Mouse (Mus musculus): ENCODE measurements around the gene Gm9837.

Gene Gm9837

DNA sequence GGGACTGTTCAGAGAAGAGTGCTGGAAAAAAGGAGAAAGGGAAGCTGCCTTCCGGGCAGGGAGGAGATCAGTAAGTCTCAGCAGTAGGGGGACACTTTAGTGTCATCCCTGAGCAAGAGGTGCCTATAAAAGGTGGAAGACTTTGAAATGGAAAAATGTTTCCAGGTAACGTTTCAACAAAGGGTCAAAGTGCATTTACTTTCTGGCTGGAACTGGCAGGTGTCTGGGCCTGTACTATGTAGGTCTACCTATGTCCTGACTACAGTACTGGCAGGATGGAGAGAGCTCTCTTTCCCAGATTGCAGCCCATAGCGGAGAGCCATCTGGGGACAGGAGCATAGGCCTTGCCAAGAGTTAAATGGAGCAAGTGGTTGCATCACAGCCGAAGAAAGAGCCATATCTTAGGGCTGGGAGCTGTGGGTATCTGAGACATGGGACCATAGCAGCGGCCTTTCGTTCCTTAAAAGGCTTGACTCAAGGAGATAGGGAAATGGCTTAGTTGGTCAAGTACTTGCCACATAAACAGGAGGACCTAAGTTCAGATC, 44.5 kb downstream of the Gm9837 start:
- no peak for DNase-seq (ENCODE audit: low spot score)

DNA sequence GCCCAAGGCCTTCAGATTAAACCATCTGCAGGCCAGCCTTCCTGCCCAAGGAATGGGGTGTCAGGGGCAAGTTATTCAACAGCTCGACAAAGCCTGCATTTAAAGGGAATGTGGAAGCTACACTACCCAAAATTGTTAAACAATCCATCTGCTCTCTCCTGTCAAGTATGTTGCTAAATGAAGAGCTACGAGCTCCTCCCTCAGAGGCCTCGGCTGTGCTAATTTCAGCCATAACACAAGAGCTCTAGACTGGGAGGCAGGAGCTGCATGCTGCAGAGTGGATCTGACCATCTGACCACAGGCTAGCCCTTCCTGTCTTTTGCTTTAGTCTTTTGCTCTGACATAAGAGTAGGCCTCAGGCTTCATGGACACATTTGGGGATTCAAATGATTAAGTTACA, 45.0 kb downstream of the Gm9837 start:
- DNase-seq (ENCODE audit: low spot score): no peak

DNA sequence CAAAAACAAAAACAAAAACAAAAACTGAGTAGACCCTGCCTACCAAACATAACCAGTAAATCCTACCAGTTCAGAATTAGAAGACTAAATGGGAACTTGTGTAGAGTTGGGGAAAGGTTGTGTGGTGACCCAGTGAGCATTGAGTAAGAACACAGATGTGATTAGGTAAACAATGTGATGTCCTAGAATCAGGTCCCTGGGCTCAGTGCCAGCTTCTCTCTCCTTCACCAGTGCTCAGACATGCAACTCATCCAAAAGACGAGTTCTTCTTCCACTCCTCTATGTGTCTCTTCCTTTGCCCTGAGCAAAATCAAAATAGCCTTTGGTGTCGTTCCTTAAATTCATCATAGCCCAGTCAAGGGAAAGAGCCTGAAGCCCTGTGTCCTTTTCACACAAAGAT, 45.5 kb downstream of the Gm9837 start:
- DNase-seq (ENCODE audit: low spot score): no peak

DNA sequence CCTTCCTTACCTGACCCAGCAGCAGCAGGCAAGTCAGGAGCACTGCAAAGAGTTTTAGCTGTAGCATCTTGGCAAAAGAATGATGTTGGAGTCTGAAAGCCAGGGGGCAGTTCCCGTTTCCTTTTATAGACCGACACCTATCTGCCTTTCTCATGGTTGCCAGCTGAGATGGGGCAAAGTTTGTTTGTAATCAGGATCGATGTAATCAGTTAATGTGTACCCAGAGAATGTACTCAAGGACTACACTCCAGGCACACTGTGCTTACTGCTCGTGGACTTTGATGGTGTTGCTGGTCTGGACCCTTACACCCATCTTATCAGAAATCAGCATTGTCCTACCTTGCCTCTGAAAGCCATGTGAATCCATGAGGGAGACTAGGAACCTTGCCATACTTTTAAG, 47.2 kb downstream of the Gm9837 start, which contains the start of gene Leap2:
TSS of gene Leap2 (minus strand) at position 135 of the 400 bp plus-strand sequence.
- DNase-seq (ENCODE audit: low spot score): no peak

All from urinary bladder, postnatal 14 days (tissue).